Mouse (Mus musculus): Measurements from ENCODE around the gene Dgat2.
A peak's percentile ranks its signal among the peaks of the same experiment; 100 is the strongest.

The Dgat2 gene

GRCm38 (mm10) chr7:99182432-99183172, at the start of gene Dgat2:
Gene Dgat2 (minus strand): TSS chr7:99182719.
- DNase-seq (ENCODE audit: low read depth, low spot score) = peak; percentile 60

- no peak for DNase-seq (ENCODE audit: low read depth, low spot score)
Observed at GRCm38 (mm10) chr7:99230061-99230747, 47.7 kb upstream of the Dgat2 start.

GRCm38 (mm10) chr7:99229411-99229810, 46.9 kb upstream of the Dgat2 start:
- DNase-seq (ENCODE audit: low read depth, low spot score) = no peak

GRCm38 (mm10) chr7:99228825-99229224, 46.3 kb upstream of the Dgat2 start:
- no peak for DNase-seq (ENCODE audit: low read depth, low spot score)

- DNase-seq (ENCODE audit: low read depth, low spot score) = no peak
Observed at GRCm38 (mm10) chr7:99227267-99227666, 44.7 kb upstream of the Dgat2 start.

- DNase-seq (ENCODE audit: low read depth, low spot score) = no peak
Observed at GRCm38 (mm10) chr7:99226662-99227061, 44.1 kb upstream of the Dgat2 start.

- DNase-seq (ENCODE audit: low read depth, low spot score) = no peak
Observed at GRCm38 (mm10) chr7:99225421-99225820, 42.9 kb upstream of the Dgat2 start.

GRCm38 (mm10) chr7:99224648-99225190, 42.2 kb upstream of the Dgat2 start:
- DNase-seq (ENCODE audit: low read depth, low spot score) = no peak

- no peak for DNase-seq (ENCODE audit: low read depth, low spot score)
Observed at GRCm38 (mm10) chr7:99224225-99224624, 41.7 kb upstream of the Dgat2 start.

- no peak for DNase-seq (ENCODE audit: low read depth, low spot score)
Observed at GRCm38 (mm10) chr7:99217338-99218074, 35.0 kb upstream of the Dgat2 start.

GRCm38 (mm10) chr7:99215347-99215855, 32.9 kb upstream of the Dgat2 start:
- DNase-seq (ENCODE audit: low read depth, low spot score) = no peak

GRCm38 (mm10) chr7:99214621-99215185, 32.2 kb upstream of the Dgat2 start:
- DNase-seq (ENCODE audit: low read depth, low spot score) = no peak

- no peak for DNase-seq (ENCODE audit: low read depth, low spot score)
Observed at GRCm38 (mm10) chr7:99213686-99214085, 31.2 kb upstream of the Dgat2 start.

- DNase-seq (ENCODE audit: low read depth, low spot score) = no peak
Observed at GRCm38 (mm10) chr7:99213056-99213455, 30.5 kb upstream of the Dgat2 start.

- no peak for DNase-seq (ENCODE audit: low read depth, low spot score)
Observed at GRCm38 (mm10) chr7:99208704-99209103, 26.2 kb upstream of the Dgat2 start.

- DNase-seq (ENCODE audit: low read depth, low spot score) = no peak
Observed at GRCm38 (mm10) chr7:99206364-99206763, 23.8 kb upstream of the Dgat2 start.

- no peak for DNase-seq (ENCODE audit: low read depth, low spot score)
Observed at GRCm38 (mm10) chr7:99202163-99202562, 19.6 kb upstream of the Dgat2 start.

GRCm38 (mm10) chr7:99200290-99200689, 17.8 kb upstream of the Dgat2 start:
- DNase-seq (ENCODE audit: low read depth, low spot score) = no peak

- DNase-seq (ENCODE audit: low read depth, low spot score) = no peak
Observed at GRCm38 (mm10) chr7:99199451-99200175, 17.1 kb upstream of the Dgat2 start.

GRCm38 (mm10) chr7:99198811-99199210, 16.3 kb upstream of the Dgat2 start:
- no peak for DNase-seq (ENCODE audit: low read depth, low spot score)

- no peak for DNase-seq (ENCODE audit: low read depth, low spot score)
Observed at GRCm38 (mm10) chr7:99194511-99194910, 12.0 kb upstream of the Dgat2 start.
